Mouse (Mus musculus) thymus, adult 2 months (tissue): ENCODE measurements around the gene Endou.

ENCODE experiments used
- CTCF ChIP-seq: fragments of 200-500 bp; IDR thresholded peaks from 2 replicates; pipeline ENCODE4 v1.5.1; 2012; ENCODE audit warnings: mild to moderate bottlenecking, control low read depth, low read length, moderate library complexity, borderline replicate concordance; ENCODE audit not compliant: control insufficient read depth, poor library complexity, insufficient read depth; ENCODE audit errors: extremely low read depth
- POLR2A ChIP-seq: fragments of 200-500 bp; IDR thresholded peaks from 2 replicates; pipeline ENCODE4 v1.6.1; 2012; ENCODE audit warnings: mild to moderate bottlenecking, low read length, control low read depth, moderate library complexity; ENCODE audit not compliant: control insufficient read depth, poor library complexity, insufficient read depth; ENCODE audit errors: extremely low read depth

GRCm38 (mm10) chr15:97748309-97748708, 17.2 kb upstream of the Endou start:
- TF ChIP-seq CTCF (no peak), POLR2A (peak; percentile 72)
